Mouse (Mus musculus): ENCODE results near the gene Clpsl2.

DNA sequence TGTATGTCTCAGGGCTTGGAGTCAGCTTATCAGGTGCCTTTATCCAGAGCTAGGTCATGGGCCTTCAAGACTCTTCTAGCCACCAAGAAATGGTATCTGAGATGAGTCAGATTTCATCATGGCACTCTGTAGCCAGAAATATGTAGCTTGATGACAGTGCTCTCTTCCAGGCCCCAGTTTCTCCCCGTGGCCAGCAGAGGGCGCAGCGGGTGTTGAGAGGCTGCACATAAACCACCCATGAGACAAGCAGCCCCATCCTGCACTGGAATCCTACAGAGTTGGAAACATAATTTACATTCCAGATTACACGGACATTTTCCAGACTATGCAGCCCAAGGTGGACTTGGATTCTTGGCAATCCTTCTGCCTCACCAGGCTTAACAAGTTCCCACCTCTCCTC lies 43.8 kb downstream of the Clpsl2 start:
- TF ChIP-seq POLR2A (IDR thresholded peaks at IDR 0.05; ENCODE audit: extremely low read depth, insufficient read depth, low read length) (no peak), CTCF (IDR thresholded peaks at IDR 0.05; ENCODE audit: extremely low read depth, insufficient read depth, low read length) (peak; percentile 69)
